Mouse (Mus musculus) heart, postnatal 0 days (tissue): Measurements from ENCODE around the gene Dennd1a. TPM values are rescaled to one million over a fixed set of nuclear protein-coding genes. Genes with fewer than 3 reads are reported as not detected.

Experiments used
- ATAC-seq: fragments of 200-750 bp; cut with Nextera tagmentation; 2 replicates; pipeline ENCODE4 v1.8.0; 2017; ENCODE audit warnings: low read depth, moderate number of reproducible peaks, moderate library complexity; ENCODE audit not compliant: insufficient read depth
- DNase-seq: peaks from one replicate; pipeline ENCODE4 v3.0.0-alpha.2; 2016; ENCODE audit warnings: low spot score
- H3K27ac ChIP-seq: fragments of 300-500 bp; sonication (generic); 2 replicates; pipeline ENCODE4 v1.5.1; 2014; ENCODE audit warnings: low read depth, mild to moderate bottlenecking
- H3K27me3 ChIP-seq: fragments of 300-500 bp; sonication (generic); 2 replicates; pipeline ENCODE4 v1.6.1; 2014; ENCODE audit warnings: low read length, mixed read lengths; ENCODE audit not compliant: control insufficient read depth, insufficient read depth
- H3K36me3 ChIP-seq: fragments of 300-500 bp; sonication (generic); replicated peaks from 2 replicates; pipeline ENCODE4 v1.6.1; 2014; ENCODE audit warnings: low read length, mixed read lengths; ENCODE audit not compliant: control insufficient read depth, insufficient read depth
- H3K4me1 ChIP-seq: fragments of 300-500 bp; sonication (generic); 2 replicates; pipeline ENCODE4 v1.6.1; 2014; ENCODE audit warnings: antibody characterized with exemption; ENCODE audit not compliant: control insufficient read depth, insufficient read depth
- H3K4me2 ChIP-seq: fragments of 300-500 bp; sonication (generic); 2 replicates; pipeline ENCODE4 v1.6.1; 2014; ENCODE audit warnings: low read depth, mild to moderate bottlenecking, low read length, moderate library complexity
- H3K4me3 ChIP-seq: fragments of 300-500 bp; sonication (generic); 2 replicates; pipeline ENCODE4 v1.5.1; 2014; ENCODE audit warnings: low read depth, low read length
- H3K9ac ChIP-seq: fragments of 300-500 bp; sonication (generic); replicated peaks from 2 replicates; pipeline ENCODE4 v1.6.1; 2014; ENCODE audit warnings: low read depth, low read length, mixed read lengths
- H3K9me3 ChIP-seq: fragments of 300-500 bp; sonication (generic); replicated peaks from 2 replicates; pipeline ENCODE4 v1.6.1; 2016; ENCODE audit warnings: low read length; ENCODE audit not compliant: control insufficient read depth
- CTCF ChIP-seq: IDR thresholded peaks from 2 replicates; pipeline ENCODE4 v1.5.1; 2016; ENCODE audit warnings: antibody characterized with exemption, control low read depth, low read depth
- EP300 ChIP-seq: IDR thresholded peaks from 2 replicates; pipeline ENCODE4 v1.6.1; 2016; ENCODE audit warnings: antibody characterized with exemption, low read depth
- WGBS: fragments of 180-500 bp; shearing (Covaris S2); extraction: QIAGEN DNeasy Blood & Tissue Kit; methylation state at CpG from one replicate; pipeline ENCODE4 v1.1.7; 2014; 5-methylcytosine and 5-hydroxymethylcytosine counted together
- polyA plus RNA-seq: library from polyadenylated mRNA; unstranded; fragments of >200 nt; fragmentation: Nextera tagmentation; extraction: Ambion mirVana; gene quantifications from 2 replicates; pipeline ENCODE4 v1.2.1, GENCODE M21; 2015
- total RNA-seq: library from RNA; depleted of rRNA; stranded (reverse); fragments of >200 nt; gene quantifications from 2 replicates; pipeline ENCODE4 v1.2.3, GENCODE M21; 2014; ENCODE audit warnings: low replicate concordance

The Dennd1a gene
- total and polyA plus RNA-seq, 2 experiments from 2014 or later = 5.7 to 15.8 TPM

- ATAC-seq (no peak), DNase-seq (no peak)
- no peak overlapping the region for H3K27ac ChIP-seq
- H3K4me1 ChIP-seq = peaks cover 7% of the 10 kb centered on the region; the same call in 1 of the 2 replicates
- no peaks in the 10 kb centered on the region for H3K27me3 ChIP-seq
- no peak overlapping the region for H3K4me2 ChIP-seq
- no peak overlapping the region for H3K4me3 ChIP-seq
- TF ChIP-seq EP300 (no peak), CTCF (no peak)
- no peaks in the 10 kb centered on the region for H3K9me3 ChIP-seq
- 81% methylated on average over 1 of the region's 1 CpGs for WGBS
- peaks cover 12% of the 10 kb centered on the region; the same call in 1 of the 2 replicates for H3K36me3 ChIP-seq
- H3K9ac ChIP-seq = no peak overlapping the region
Observed at GRCm38 (mm10) chr2:37853878-37854435, 433.2 kb downstream of the Dennd1a start.

GRCm38 (mm10) chr2:37850626-37851025 lies 436.6 kb downstream of the Dennd1a start:
- Histone ChIP-seq H3K27ac (no peak overlapping the region), H3K9me3 (no peaks in the 10 kb centered on the region), H3K4me2 (no peak overlapping the region), H3K4me1 (peaks cover 7% of the 10 kb centered on the region; the same call in 1 of the 2 replicates), H3K36me3 (peaks cover 8% of the 10 kb centered on the region; the same call in 1 of the 2 replicates), H3K4me3 (no peak overlapping the region), H3K27me3 (no peaks in the 10 kb centered on the region), H3K9ac (no peak overlapping the region)
- no peak for ATAC-seq
- DNase-seq = no peak
- 83% methylated on average over 1 of the region's 1 CpGs for WGBS
- TF ChIP-seq EP300 (no peak), CTCF (no peak)

- Histone ChIP-seq H3K27ac (no peak overlapping the region), H3K9ac (no peak overlapping the region), H3K4me2 (no peak overlapping the region), H3K4me1 (peaks cover 7% of the 10 kb centered on the region; the same call in 1 of the 2 replicates), H3K4me3 (no peak overlapping the region), H3K9me3 (no peaks in the 10 kb centered on the region), H3K27me3 (no peaks in the 10 kb centered on the region), H3K36me3 (peaks cover 13% of the 10 kb centered on the region)
- TF ChIP-seq EP300 (no peak), CTCF (no peak)
- ATAC-seq (no peak), DNase-seq (no peak)
- 89% methylated on average over 3 of the region's 3 CpGs for WGBS
Observed at GRCm38 (mm10) chr2:37849357-37849756, 437.8 kb downstream of the Dennd1a start.

GRCm38 (mm10) chr2:37842719-37843118 lies 444.5 kb downstream of the Dennd1a start:
- no peaks in the 10 kb centered on the region for H3K27me3 ChIP-seq

GRCm38 (mm10) chr2:37842151-37842569 lies 445.0 kb downstream of the Dennd1a start:
- Histone ChIP-seq H3K9me3 (no peaks in the 10 kb centered on the region), H3K4me1 (peaks cover 14% of the 10 kb centered on the region), H3K27ac (no peak overlapping the region), H3K4me2 (no peak overlapping the region), H3K4me3 (no peak overlapping the region), H3K36me3 (peaks cover 7% of the 10 kb centered on the region), H3K27me3 (no peaks in the 10 kb centered on the region), H3K9ac (no peak overlapping the region)
- no peak for ATAC-seq
- no peak for TF ChIP-seq EP300
- TF ChIP-seq CTCF = no peak
- WGBS = 32% methylated on average over 7 of the region's 7 CpGs
- DNase-seq = no peak

More at GRCm38 (mm10) chr2:37842719-37843118, 444.5 kb downstream of the Dennd1a start:
- peaks cover 14% of the 10 kb centered on the region for H3K4me1 ChIP-seq
- H3K9me3 ChIP-seq = no peaks in the 10 kb centered on the region
- peak; percentile 57; the same call in 1 of the 2 replicates for ATAC-seq
- no peak overlapping the region for H3K4me2 ChIP-seq
- no peak overlapping the region for H3K9ac ChIP-seq
- H3K27ac ChIP-seq = no peak overlapping the region
- WGBS = 19% methylated on average over 4 of the region's 4 CpGs
- TF ChIP-seq EP300 = no peak
- TF ChIP-seq CTCF = no peak
- peaks cover 7% of the 10 kb centered on the region for H3K36me3 ChIP-seq
- DNase-seq = no peak
- no peak overlapping the region for H3K4me3 ChIP-seq

GRCm38 (mm10) chr2:37839922-37840321 lies 447.3 kb downstream of the Dennd1a start:
- no peak for DNase-seq
- Histone ChIP-seq H3K9me3 (no peaks in the 10 kb centered on the region), H3K9ac (no peak overlapping the region), H3K4me2 (no peak overlapping the region), H3K4me3 (no peak overlapping the region), H3K4me1 (peaks cover 14% of the 10 kb centered on the region), H3K36me3 (peaks cover 12% of the 10 kb centered on the region; the same call in 1 of the 2 replicates), H3K27me3 (no peaks in the 10 kb centered on the region), H3K27ac (no peak overlapping the region)
- ATAC-seq = no peak
- TF ChIP-seq CTCF (no peak), EP300 (no peak)
